Mouse (Mus musculus): ENCODE measurements around the gene Gpc6. TPM values are rescaled to one million over a fixed set of nuclear protein-coding genes. Genes with fewer than 3 reads are reported as not detected.

Gene Gpc6
- polyA plus RNA-seq, 1 experiment from 2014 or later: 42.5 TPM

DNA sequence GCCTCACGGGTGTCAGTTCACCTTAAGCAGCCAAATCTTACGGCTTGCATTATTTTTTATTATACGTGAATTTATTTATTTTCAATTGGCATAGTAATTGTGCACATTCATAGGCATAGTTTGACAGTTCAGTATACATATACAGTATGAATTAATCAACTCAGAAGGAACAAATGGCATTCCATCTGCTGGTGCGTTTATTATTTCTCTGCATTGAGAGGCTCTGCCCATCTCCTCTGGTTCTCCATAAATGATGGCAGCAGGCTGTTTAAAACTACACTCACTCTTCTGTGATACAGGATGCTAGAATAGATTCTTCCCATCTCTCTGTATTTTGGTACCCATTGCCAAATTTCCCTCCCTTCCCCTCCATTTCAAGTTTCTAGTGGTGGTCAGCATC lies 16.7 kb downstream of the Gpc6 start:
- H3K4me3 ChIP-seq (ENCODE audit: low read depth, low read length): no peak overlapping the region
- 88% methylated on average over 4 of the region's 4 CpGs for WGBS
- H3K9ac ChIP-seq (ENCODE audit: low read depth, low read length): no peak overlapping the region
- H3K4me2 ChIP-seq (ENCODE audit: low read depth, low read length): no peak overlapping the region
- peaks cover 7% of the 10 kb centered on the region for H3K9me3 ChIP-seq (ENCODE audit: control insufficient read depth, low read length)
- H3K4me1 ChIP-seq (ENCODE audit: control insufficient read depth, insufficient read depth, low read length): no peaks in the 10 kb centered on the region
- no peak for ATAC-seq (ENCODE audit: low read depth)
- no peaks in the 10 kb centered on the region for H3K27me3 ChIP-seq (replicated peaks; ENCODE audit: control insufficient read depth, insufficient read depth, low read length)
- no peak for DNase-seq (ENCODE audit: low spot score)
- H3K36me3 ChIP-seq (ENCODE audit: control insufficient read depth, insufficient read depth, low read length): no peaks in the 10 kb centered on the region
- H3K27ac ChIP-seq (replicated peaks; ENCODE audit: low read depth, low read length): no peak overlapping the region

DNA sequence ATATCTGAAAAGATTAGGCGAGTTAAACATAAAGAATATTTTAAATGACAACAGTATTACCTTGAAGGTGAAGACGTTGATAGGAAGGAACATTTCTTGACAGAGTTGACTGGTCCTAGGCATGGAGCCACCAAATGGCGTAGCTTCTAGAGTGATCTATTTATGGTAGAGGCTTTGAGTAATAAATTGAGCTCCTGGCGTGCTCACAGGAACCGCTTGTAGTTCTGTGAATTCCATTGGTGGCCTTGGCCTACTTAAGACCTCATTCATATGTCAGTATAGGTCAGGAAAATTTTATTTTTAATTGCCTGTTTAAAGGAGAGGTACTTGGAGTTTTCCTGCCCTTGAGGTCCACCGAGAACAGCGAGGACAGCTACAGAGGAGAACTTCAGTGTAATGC lies 18.6 kb downstream of the Gpc6 start:
- H3K27ac ChIP-seq (replicated peaks; ENCODE audit: low read depth, low read length): no peak overlapping the region
- ATAC-seq (ENCODE audit: low read depth): no peak
- no peak overlapping the region for H3K9ac ChIP-seq (ENCODE audit: low read depth, low read length)
- no peaks in the 10 kb centered on the region for H3K4me1 ChIP-seq (ENCODE audit: control insufficient read depth, insufficient read depth, low read length)
- H3K27me3 ChIP-seq (replicated peaks; ENCODE audit: control insufficient read depth, insufficient read depth, low read length): no peaks in the 10 kb centered on the region
- H3K9me3 ChIP-seq (ENCODE audit: control insufficient read depth, low read length): peaks cover 7% of the 10 kb centered on the region
- 88% methylated on average over 7 of the region's 7 CpGs for WGBS
- no peak overlapping the region for H3K4me2 ChIP-seq (ENCODE audit: low read depth, low read length)
- no peak for DNase-seq (ENCODE audit: low spot score)
- peaks cover 3% of the 10 kb centered on the region; the same call in 1 of the 2 replicates for H3K36me3 ChIP-seq (ENCODE audit: control insufficient read depth, insufficient read depth, low read length)
- no peak overlapping the region for H3K4me3 ChIP-seq (ENCODE audit: low read depth, low read length)

DNA sequence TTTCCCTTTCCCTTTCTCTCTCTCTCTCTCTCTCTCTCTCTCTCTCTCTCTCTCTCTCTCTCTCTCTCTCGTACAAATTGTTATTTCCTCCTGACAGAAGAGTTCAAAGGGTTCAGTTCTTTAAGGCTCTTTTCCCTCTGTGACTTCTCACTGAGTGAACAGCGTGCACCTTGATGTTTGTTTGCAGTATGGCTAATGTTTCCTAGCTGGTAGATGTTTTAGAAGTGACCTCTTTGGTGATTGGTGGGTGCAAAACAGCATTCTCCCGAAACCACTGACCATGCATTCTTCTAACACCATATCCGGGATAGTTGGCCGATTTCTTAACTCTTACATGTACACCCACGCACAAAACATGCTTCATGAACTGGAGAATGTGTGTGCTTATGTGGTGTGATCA lies 20.9 kb downstream of the Gpc6 start:
- H3K9ac ChIP-seq (ENCODE audit: low read depth, low read length): no peak overlapping the region
- H3K9me3 ChIP-seq (ENCODE audit: control insufficient read depth, low read length): peaks cover 7% of the 10 kb centered on the region
- H3K4me1 ChIP-seq (ENCODE audit: control insufficient read depth, insufficient read depth, low read length): no peaks in the 10 kb centered on the region
- no peak overlapping the region for H3K4me3 ChIP-seq (ENCODE audit: low read depth, low read length)
- H3K27me3 ChIP-seq (replicated peaks; ENCODE audit: control insufficient read depth, insufficient read depth, low read length): no peaks in the 10 kb centered on the region
- DNase-seq (ENCODE audit: low spot score): no peak
- no peak overlapping the region for H3K27ac ChIP-seq (replicated peaks; ENCODE audit: low read depth, low read length)
- peaks cover 4% of the 10 kb centered on the region; the same call in 1 of the 2 replicates for H3K36me3 ChIP-seq (ENCODE audit: control insufficient read depth, insufficient read depth, low read length)
- WGBS: 77% methylated on average over 6 of the region's 6 CpGs
- no peak overlapping the region for H3K4me2 ChIP-seq (ENCODE audit: low read depth, low read length)
- ATAC-seq (ENCODE audit: low read depth): no peak

DNA sequence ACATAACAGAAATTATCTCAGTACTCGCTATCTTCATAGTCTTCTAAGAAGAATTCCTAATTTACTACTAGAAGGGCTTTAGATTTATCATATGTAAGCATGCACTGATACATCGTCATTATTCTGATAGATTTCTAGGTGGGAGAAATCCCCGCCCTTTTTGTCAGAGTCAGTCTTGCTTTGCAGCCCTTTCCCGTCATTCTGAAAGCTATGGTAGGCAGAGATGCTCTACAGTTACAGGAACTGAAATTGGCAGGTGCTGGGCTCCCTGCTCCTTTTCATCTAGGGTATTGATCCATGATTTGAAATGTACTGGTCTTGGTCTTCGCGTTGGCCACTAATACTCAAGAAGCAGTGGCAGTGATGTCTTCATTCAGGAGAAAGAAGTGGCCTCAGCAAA lies 22.3 kb downstream of the Gpc6 start:
- Histone ChIP-seq H3K9me3 (ENCODE audit: control insufficient read depth, low read length) (peaks cover 11% of the 10 kb centered on the region), H3K27me3 (replicated peaks; ENCODE audit: control insufficient read depth, insufficient read depth, low read length) (no peaks in the 10 kb centered on the region), H3K36me3 (ENCODE audit: control insufficient read depth, insufficient read depth, low read length) (peaks cover 8% of the 10 kb centered on the region; the same call in 1 of the 2 replicates), H3K27ac (replicated peaks; ENCODE audit: low read depth, low read length) (no peak overlapping the region), H3K9ac (ENCODE audit: low read depth, low read length) (no peak overlapping the region), H3K4me2 (ENCODE audit: low read depth, low read length) (no peak overlapping the region), H3K4me3 (ENCODE audit: low read depth, low read length) (no peak overlapping the region), H3K4me1 (ENCODE audit: control insufficient read depth, insufficient read depth, low read length) (no peaks in the 10 kb centered on the region)
- 96% methylated on average over 6 of the region's 6 CpGs for WGBS
- ATAC-seq (ENCODE audit: low read depth) (no peak), DNase-seq (ENCODE audit: low spot score) (no peak)

DNA sequence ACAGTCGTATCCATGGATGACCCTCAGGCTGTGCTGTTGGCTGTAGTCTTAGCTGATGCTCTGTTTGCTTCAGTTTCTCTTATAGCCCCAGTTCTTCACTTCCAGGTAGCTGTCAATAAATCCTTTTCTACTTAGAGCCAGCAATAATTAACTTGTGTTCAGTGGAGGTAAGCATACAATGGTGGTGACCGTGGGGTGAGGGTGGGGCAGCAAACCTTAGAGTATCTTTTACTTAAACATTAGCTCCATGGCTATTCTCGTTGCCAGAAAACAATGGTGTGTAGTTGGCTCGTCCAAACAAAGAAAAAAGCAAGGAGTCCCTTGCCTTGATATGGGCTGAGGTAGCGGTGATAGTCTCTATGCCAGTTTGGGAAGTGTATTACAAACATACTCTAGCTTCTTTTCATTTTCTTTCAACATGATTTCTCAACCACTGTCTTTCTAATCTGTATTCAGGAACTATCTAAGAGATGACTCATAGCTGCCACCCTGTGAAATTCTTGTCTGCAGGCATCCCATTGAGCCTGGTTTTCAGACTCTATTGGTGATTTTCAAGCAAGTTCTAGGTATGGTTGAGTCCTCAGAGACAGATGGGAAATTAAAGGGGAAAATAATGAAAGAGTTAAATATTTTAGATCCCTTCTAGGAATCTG lies 22.9 kb downstream of the Gpc6 start:
- Histone ChIP-seq H3K9me3 (ENCODE audit: control insufficient read depth, low read length) (peaks cover 14% of the 10 kb centered on the region), H3K4me3 (ENCODE audit: low read depth, low read length) (no peak overlapping the region), H3K27me3 (replicated peaks; ENCODE audit: control insufficient read depth, insufficient read depth, low read length) (no peaks in the 10 kb centered on the region), H3K4me1 (ENCODE audit: control insufficient read depth, insufficient read depth, low read length) (no peaks in the 10 kb centered on the region), H3K27ac (replicated peaks; ENCODE audit: low read depth, low read length) (no peak overlapping the region), H3K9ac (ENCODE audit: low read depth, low read length) (no peak overlapping the region), H3K36me3 (ENCODE audit: control insufficient read depth, insufficient read depth, low read length) (peaks cover 8% of the 10 kb centered on the region; the same call in 1 of the 2 replicates), H3K4me2 (ENCODE audit: low read depth, low read length) (no peak overlapping the region)
- no peak for ATAC-seq (ENCODE audit: low read depth)
- WGBS: 91% methylated on average over 5 of the region's 5 CpGs
- DNase-seq (ENCODE audit: low spot score): no peak

DNA sequence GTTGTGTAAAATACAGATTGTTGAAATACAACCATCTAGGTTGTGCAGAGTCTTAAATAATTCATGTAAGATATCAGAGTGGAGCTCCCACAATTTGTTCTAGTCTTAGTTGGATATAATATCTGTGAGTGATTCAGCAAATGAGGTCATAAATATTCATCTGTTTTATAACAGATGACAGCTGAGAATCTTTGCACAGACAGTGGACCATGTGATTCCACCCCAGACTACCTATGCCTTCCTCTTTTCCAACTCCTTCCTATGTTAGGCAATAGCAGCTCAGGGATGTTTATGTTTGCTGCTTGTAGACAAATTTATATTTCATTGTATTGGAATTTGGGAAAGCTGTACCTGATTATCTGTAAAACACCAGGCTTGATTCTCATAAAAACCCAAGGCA lies 32.0 kb downstream of the Gpc6 start:
- H3K36me3 ChIP-seq (ENCODE audit: control insufficient read depth, insufficient read depth, low read length): peaks cover 3% of the 10 kb centered on the region; the same call in 1 of the 2 replicates
- ATAC-seq (ENCODE audit: low read depth): no peak

DNA sequence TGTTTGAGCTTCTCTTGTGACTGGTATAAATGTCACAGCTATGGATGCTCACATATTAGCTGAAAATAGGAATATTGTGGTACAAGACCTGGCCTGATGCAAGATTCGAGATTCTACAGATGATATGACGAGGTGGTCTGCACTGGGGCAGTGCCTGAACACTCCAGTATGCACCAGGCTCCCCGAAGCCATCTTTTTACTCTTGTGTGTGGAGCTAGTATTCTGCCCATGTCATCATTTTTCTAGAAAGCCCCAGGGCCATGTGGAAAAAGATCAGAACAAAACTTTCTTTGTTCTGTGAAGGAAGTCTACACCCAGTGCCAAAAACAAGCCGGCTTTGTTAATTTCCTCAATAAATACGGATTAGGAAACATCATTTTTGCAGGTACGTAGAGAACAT lies 39.7 kb downstream of the Gpc6 start:
- Histone ChIP-seq H3K27me3 (replicated peaks; ENCODE audit: control insufficient read depth, insufficient read depth, low read length) (no peaks in the 10 kb centered on the region), H3K4me1 (ENCODE audit: control insufficient read depth, insufficient read depth, low read length) (no peaks in the 10 kb centered on the region; the same call in 1 of the 2 replicates), H3K27ac (replicated peaks; ENCODE audit: low read depth, low read length) (no peak overlapping the region), H3K9me3 (ENCODE audit: control insufficient read depth, low read length) (no peaks in the 10 kb centered on the region), H3K9ac (ENCODE audit: low read depth, low read length) (no peak overlapping the region), H3K36me3 (ENCODE audit: control insufficient read depth, insufficient read depth, low read length) (no peaks in the 10 kb centered on the region), H3K4me2 (ENCODE audit: low read depth, low read length) (no peak overlapping the region), H3K4me3 (ENCODE audit: low read depth, low read length) (no peak overlapping the region)
- 49% methylated on average over 6 of the region's 6 CpGs for WGBS
- peak; percentile 21 for DNase-seq (ENCODE audit: low spot score)
- ATAC-seq (ENCODE audit: low read depth): peak; percentile 47; the same call in 1 of the 2 replicates

More for the DNA sequence above, 32.0 kb downstream of the Gpc6 start:
- H3K9me3 ChIP-seq (ENCODE audit: control insufficient read depth, low read length): 0 out of 2 replicates have a peak, but pooled peaks cover 6% of the 10 kb centered on the region
- DNase-seq (ENCODE audit: low spot score): no peak
- H3K4me2 ChIP-seq (ENCODE audit: low read depth, low read length): no peak overlapping the region
- no peak overlapping the region for H3K27ac ChIP-seq (replicated peaks; ENCODE audit: low read depth, low read length)
- no peak overlapping the region for H3K9ac ChIP-seq (ENCODE audit: low read depth, low read length)
- no peaks in the 10 kb centered on the region for H3K4me1 ChIP-seq (ENCODE audit: control insufficient read depth, insufficient read depth, low read length)
- H3K27me3 ChIP-seq (replicated peaks; ENCODE audit: control insufficient read depth, insufficient read depth, low read length): no peaks in the 10 kb centered on the region
- no peak overlapping the region for H3K4me3 ChIP-seq (ENCODE audit: low read depth, low read length)

DNA sequence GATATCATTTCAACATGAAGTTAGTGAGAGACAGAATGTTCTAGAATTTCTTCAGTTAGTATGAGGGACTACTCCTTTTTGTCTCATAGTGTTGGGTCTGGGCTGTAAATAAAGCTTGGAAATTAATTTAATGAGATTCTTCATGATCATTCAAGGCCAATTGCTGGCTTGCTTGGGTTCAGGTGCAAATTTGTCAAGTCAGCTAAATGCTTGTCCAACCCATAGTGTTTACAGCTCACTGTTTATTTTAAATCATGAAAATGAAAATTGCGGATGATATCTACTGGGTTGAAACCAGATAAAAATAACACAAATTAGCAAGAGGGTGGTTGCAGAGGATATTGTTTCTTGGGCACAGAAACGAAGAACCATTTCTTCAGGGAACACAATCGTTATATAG lies 49.6 kb downstream of the Gpc6 start:
- DNase-seq (ENCODE audit: low spot score): no peak
- no peak for ATAC-seq (ENCODE audit: low read depth)
- Histone ChIP-seq H3K4me1 (ENCODE audit: control insufficient read depth, insufficient read depth, low read length) (0 out of 2 replicates have a peak, but pooled peaks cover 9% of the 10 kb centered on the region), H3K4me2 (ENCODE audit: low read depth, low read length) (no peak overlapping the region), H3K9ac (ENCODE audit: low read depth, low read length) (no peak overlapping the region), H3K36me3 (ENCODE audit: control insufficient read depth, insufficient read depth, low read length) (no peaks in the 10 kb centered on the region), H3K4me3 (ENCODE audit: low read depth, low read length) (no peak overlapping the region), H3K27me3 (replicated peaks; ENCODE audit: control insufficient read depth, insufficient read depth, low read length) (no peaks in the 10 kb centered on the region), H3K27ac (replicated peaks; ENCODE audit: low read depth, low read length) (no peak overlapping the region), H3K9me3 (ENCODE audit: control insufficient read depth, low read length) (no peaks in the 10 kb centered on the region)
- 89% methylated on average over 3 of the region's 3 CpGs for WGBS

DNA sequence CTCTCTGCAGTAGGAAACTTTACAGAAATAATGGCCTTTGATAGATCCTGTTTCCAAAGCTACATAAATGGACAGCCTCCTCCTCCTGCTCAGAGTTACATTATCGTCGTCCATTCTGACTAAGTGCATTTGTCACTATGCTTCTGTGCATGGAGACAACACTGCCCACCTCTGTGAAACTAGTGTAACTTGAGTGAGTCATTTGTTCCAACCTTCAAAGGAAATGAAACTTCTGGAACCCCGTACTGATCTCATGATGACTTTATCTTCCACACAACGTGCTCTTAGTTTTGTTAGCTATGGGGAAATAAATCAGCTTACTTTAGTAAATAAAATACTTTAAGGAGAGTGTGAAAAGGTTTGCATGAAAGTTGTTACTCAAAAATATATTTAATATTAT lies 50.1 kb downstream of the Gpc6 start:
- H3K27me3 ChIP-seq (replicated peaks; ENCODE audit: control insufficient read depth, insufficient read depth, low read length): no peaks in the 10 kb centered on the region
- ATAC-seq (ENCODE audit: low read depth) (no peak), DNase-seq (ENCODE audit: low spot score) (no peak)
- H3K36me3 ChIP-seq (ENCODE audit: control insufficient read depth, insufficient read depth, low read length): no peaks in the 10 kb centered on the region
- no peaks in the 10 kb centered on the region for H3K9me3 ChIP-seq (ENCODE audit: control insufficient read depth, low read length)
- H3K4me3 ChIP-seq (ENCODE audit: low read depth, low read length): no peak overlapping the region
- 79% methylated on average over 4 of the region's 4 CpGs for WGBS
- H3K4me2 ChIP-seq (ENCODE audit: low read depth, low read length): no peak overlapping the region
- H3K4me1 ChIP-seq (ENCODE audit: control insufficient read depth, insufficient read depth, low read length): 0 out of 2 replicates have a peak, but pooled peaks cover 9% of the 10 kb centered on the region
- H3K27ac ChIP-seq (replicated peaks; ENCODE audit: low read depth, low read length): no peak overlapping the region
- H3K9ac ChIP-seq (ENCODE audit: low read depth, low read length): no peak overlapping the region

Data from embryonic facial prominence, embryonic 14.5 days (tissue).